Mouse (Mus musculus) bone marrow macrophage, adult 2 months (primary cell): ENCODE data around the gene Cntnap3. TPM values are rescaled to one million over a fixed set of nuclear protein-coding genes. Genes with fewer than 3 reads are reported as not detected.
"Not testable (repeated sequence)": the region's sequence is repeated elsewhere in the genome, so short reads cannot be mapped to it uniquely, and the experiment has no call there.

Experiments used
- H3K27ac ChIP-seq: 2 replicates; pipeline ENCODE4 v1.5.1; 2012; ENCODE audit warnings: low read depth, low read length; ENCODE audit not compliant: insufficient read depth
- H3K4me1 ChIP-seq: 2 replicates; pipeline ENCODE4 v1.6.1; 2012; ENCODE audit warnings: low read length; ENCODE audit not compliant: control insufficient read depth, insufficient read depth
- H3K4me3 ChIP-seq: 2 replicates; pipeline ENCODE4 v1.5.1; 2012; ENCODE audit warnings: mild to moderate bottlenecking, low read length, moderate library complexity; ENCODE audit not compliant: insufficient read depth
- CTCF ChIP-seq: IDR thresholded peaks from 2 replicates; pipeline ENCODE4 v1.5.1; 2012; ENCODE audit warnings: low read depth, mild to moderate bottlenecking, low read length, moderate library complexity
- POLR2A ChIP-seq: IDR thresholded peaks from 2 replicates; pipeline ENCODE4 v1.6.1; 2012; ENCODE audit warnings: mild to moderate bottlenecking, low read depth, low read length, borderline replicate concordance
- polyA plus RNA-seq: library from polyadenylated mRNA; stranded (reverse); fragments of >200 nt; gene quantifications from 2 replicates; pipeline ENCODE4 v1.2.4, GENCODE M21; 2012; ENCODE audit not compliant: missing spikeins, insufficient read depth, insufficient read length

The Cntnap3 gene
- not detected in 2 replicates for polyA plus RNA-seq

DNA sequence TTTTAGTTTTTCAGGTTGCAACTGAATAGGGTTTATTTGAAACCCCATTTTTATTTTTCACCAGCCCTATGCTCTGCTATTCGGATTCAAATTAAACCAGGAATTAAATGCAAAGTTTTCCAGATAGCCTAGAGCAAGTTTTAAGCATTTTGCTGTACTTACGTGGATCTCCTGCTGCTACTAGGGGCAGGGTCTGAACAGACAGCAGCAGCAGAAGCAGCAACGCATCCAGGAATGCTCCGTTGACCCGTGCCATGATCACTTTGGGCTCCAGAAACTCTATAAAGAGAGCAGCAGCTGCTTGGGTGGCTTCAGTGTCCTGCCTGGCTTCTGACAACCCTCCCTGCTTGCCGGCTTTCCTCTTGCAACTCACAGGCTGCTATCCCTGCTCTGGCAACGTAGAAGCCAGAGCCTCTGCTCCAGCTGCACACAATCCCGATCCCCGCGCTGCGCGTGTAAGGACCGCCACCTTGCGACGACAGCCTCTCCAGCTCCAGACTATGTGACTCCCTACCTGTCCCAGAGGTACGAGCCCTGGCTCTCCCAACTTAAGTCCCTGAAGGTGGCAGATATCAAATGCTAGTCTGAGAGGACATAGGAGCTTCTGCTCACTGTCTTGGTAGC, at the start of gene Cntnap3:
TSS of gene Cntnap3 (minus strand) at position 371 of the 624 bp plus-strand sequence.
- H3K4me1 ChIP-seq: no peaks in the 10 kb centered on the region
- TF ChIP-seq POLR2A (no peak), CTCF (no peak)
- no peak within 1 kb of the TSS for H3K4me3 ChIP-seq

GRCm38 (mm10) chr13:64917191-64917590, 13.4 kb upstream of the Cntnap3 start, which contains the start of gene Spata31:
Gene Spata31, plus strand, starts transcription at chr13:64917406.
- no peak within 1 kb of the TSS for H3K4me3 ChIP-seq
- H3K4me1 ChIP-seq: no peaks in the 10 kb centered on the region
- TF ChIP-seq POLR2A (no peak), CTCF (no peak)
- no peak within 1 kb of the TSS for H3K27ac ChIP-seq

More for the DNA sequence above, at the start of gene Cntnap3:
- H3K27ac ChIP-seq: no peak within 1 kb of the TSS

DNA sequence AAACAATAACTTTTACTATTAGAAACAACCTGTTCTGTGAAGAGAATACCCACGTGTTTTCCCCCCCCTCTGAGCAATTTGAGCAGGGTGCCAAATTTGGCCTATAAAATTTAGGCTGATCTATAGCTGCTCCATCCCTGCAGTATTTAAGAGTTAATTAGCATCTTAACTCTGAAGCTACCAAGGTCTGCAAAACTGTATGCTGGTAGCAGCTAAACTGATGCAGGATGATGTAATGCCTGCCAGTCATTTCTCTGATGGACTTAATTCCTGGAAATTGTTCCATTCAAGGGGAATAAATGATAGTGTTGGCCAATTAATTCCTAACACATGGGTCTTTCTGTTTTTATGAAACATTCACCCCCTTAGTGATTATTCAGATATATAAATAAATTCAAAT, 623 bp downstream of the Cntnap3 start:
- H3K4me3 ChIP-seq: no peak overlapping the region
- H3K27ac ChIP-seq: no peak overlapping the region
- no peak for TF ChIP-seq CTCF
- no peak for TF ChIP-seq POLR2A
- no peaks in the 10 kb centered on the region for H3K4me1 ChIP-seq

- Histone ChIP-seq H3K4me3 (no peak overlapping the region), H3K27ac (no peak overlapping the region), H3K4me1 (no peaks in the 10 kb centered on the region)
- TF ChIP-seq POLR2A (no peak), CTCF (no peak)
Measured at GRCm38 (mm10) chr13:64865397-64865796, 38.4 kb downstream of the Cntnap3 start.

- H3K4me1 ChIP-seq, H3K27ac ChIP-seq, H3K4me3 ChIP-seq: not testable (repeated sequence)
Measured at GRCm38 (mm10) chr13:64824856-64825255, 78.9 kb downstream of the Cntnap3 start.

GRCm38 (mm10) chr13:64745383-64745782, 158.4 kb downstream of the Cntnap3 start:
- Histone ChIP-seq H3K4me3 (no peak overlapping the region), H3K27ac (no peak overlapping the region), H3K4me1 (no peaks in the 10 kb centered on the region)
- TF ChIP-seq POLR2A (no peak), CTCF (no peak)

DNA sequence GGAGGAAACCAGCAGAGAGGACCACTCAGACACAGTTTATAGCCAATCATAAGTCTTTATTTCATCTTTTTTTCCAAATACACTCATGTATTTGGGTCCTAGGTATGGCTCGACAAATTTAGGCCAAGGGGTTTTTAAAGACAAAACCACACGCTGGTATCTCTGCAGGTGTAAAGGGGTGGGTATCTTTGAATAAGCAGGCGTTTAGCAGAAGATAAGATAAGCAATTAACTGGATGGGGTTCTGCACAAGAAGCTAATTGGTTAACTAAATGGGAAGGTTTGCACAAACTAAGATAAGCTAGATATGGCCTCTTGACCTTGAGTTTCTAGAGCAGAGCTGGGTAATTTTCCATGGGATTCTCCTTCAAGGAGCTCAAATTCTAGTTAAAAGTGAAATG, 171.5 kb downstream of the Cntnap3 start:
- TF ChIP-seq CTCF: no peak
- no peak for TF ChIP-seq POLR2A
- H3K4me1 ChIP-seq: no peaks in the 10 kb centered on the region
- no peak overlapping the region for H3K27ac ChIP-seq
- no peak overlapping the region for H3K4me3 ChIP-seq

- Histone ChIP-seq H3K4me1 (no peaks in the 10 kb centered on the region), H3K27ac (no peak overlapping the region), H3K4me3 (no peak overlapping the region)
- TF ChIP-seq CTCF: no peak
- no peak for TF ChIP-seq POLR2A
Measured at GRCm38 (mm10) chr13:64716791-64717190, 187.0 kb downstream of the Cntnap3 start.

DNA sequence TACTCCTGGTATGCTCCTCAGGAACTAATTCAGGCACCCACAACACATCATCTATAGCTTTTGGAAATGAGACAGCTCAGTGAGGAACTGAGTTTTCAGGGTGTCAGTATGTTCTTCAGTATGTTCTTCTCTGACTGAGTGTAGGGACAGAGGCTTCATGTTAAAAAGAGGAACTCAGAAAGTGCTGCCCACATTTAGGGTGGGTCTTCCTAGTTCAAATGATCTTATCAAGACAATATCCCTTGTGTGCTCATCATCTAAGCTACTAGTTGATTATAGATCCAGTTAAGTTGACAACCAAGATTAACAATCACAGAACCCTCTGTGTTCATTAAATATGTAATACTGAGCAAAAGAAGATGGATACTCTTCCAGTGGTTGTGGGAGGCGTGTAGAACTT, 211.3 kb downstream of the Cntnap3 start:
- no peak overlapping the region for H3K27ac ChIP-seq
- H3K4me1 ChIP-seq: no peaks in the 10 kb centered on the region
- no peak overlapping the region for H3K4me3 ChIP-seq
- no peak for TF ChIP-seq POLR2A
- no peak for TF ChIP-seq CTCF

Other genes starting within 250 kb of the Cntnap3 start
- not detected in 2 replicates for gene Spata31, start 13.5 kb upstream of the Cntnap3 start, polyA plus RNA-seq
- gene Spata31d1c, start 129.1 kb upstream of the Cntnap3 start, polyA plus RNA-seq: not detected in 2 replicates
- gene Prss47, start 148.8 kb upstream of the Cntnap3 start, polyA plus RNA-seq: not detected in 2 replicates
- gene Mfsd14b, start 209.0 kb upstream of the Cntnap3 start, polyA plus RNA-seq: 47.8 and 59.2 TPM in 2 replicates
- gene Olfr465-ps1, start 234.1 kb upstream of the Cntnap3 start, polyA plus RNA-seq: not detected in 2 replicates
- not detected in 2 replicates for gene Olfr466, start 246.3 kb upstream of the Cntnap3 start, polyA plus RNA-seq